ENCODE assay signal across 9 mouse cellular contexts in genomic region chr8:121218486-121218885, GRCm38 (mm10).
DNase-seq lines count a peak whose midpoint lies in the region; ATAC-seq and TF ChIP-seq lines count a peak whose summit lies in the region.
"Had no signal": no experiment of that assay in that cellular context is flagged by ENCODE, and none has a peak within 500 bp of the region (broad histone marks: within the 10 kb centered on the region; RNA-seq: fewer than 3 reads in every experiment).

No protein-coding gene starts in this region.

- peaks cover 17% of the 10 kb centered on the region for H3K27me3 ChIP-seq in kidney, embryonic 15.5 days
- H3K27me3 ChIP-seq in C2C12 (ENCODE audit: control insufficient read depth, insufficient read depth, insufficient read length) = no peaks in the 10 kb centered on the region

- H3ac ChIP-seq in C2C12 (ENCODE audit: control insufficient read depth, insufficient read length, low read depth) = no peak overlapping the region

- TF ChIP-seq CTCF in C2C12 (IDR thresholded peaks at IDR 0.05; ENCODE audit: control insufficient read depth, insufficient read depth, insufficient read length) = peak; percentile 30

- ATAC-seq in kidney, embryonic 15.5 days (replicated peaks; ENCODE audit: low FRiP score) = no peak

- peaks cover 30% of the 10 kb centered on the region for H3K4me1 ChIP-seq in kidney, embryonic 15.5 days

- 88% methylated on average over 3 of the region's 3 CpGs for WGBS in kidney, embryonic 15.5 days

- H3K79me3 ChIP-seq in C2C12 (ENCODE audit: low read depth) = no peaks in the 10 kb centered on the region

- H3K9me3 ChIP-seq in kidney, embryonic 15.5 days (replicated peaks) = 0 out of 2 replicates have a peak, but pooled peaks cover 6% of the 10 kb centered on the region
- H3K9me3 ChIP-seq: hindbrain, embryonic 15.5 days had no signal

- DNase-seq in kidney, adult 11 months = no peak
- DNase-seq in MEL-GATA-1-ER (ENCODE audit: extremely low read depth, low read depth) = peak; percentile 40
- peak; percentile 21 for DNase-seq in lung, postnatal 10 days
- DNase-seq in embryo, embryonic 10.5 days (ENCODE audit: low spot score) = no peak
- DNase-seq in gastrocnemius, adult 8-10 months (ENCODE audit: low spot score in 2 of 2) = no peak
- DNase-seq in adrenal gland, adult 2 months = no peak

- no peak overlapping the region for H3K9ac ChIP-seq in kidney, embryonic 15.5 days
- H3K9ac ChIP-seq: hindbrain, embryonic 15.5 days had no signal

- no peak overlapping the region for H3K4me2 ChIP-seq in kidney, embryonic 15.5 days
- H3K4me2 ChIP-seq: hindbrain, embryonic 15.5 days had no signal

- H3K4me3 ChIP-seq in kidney, embryonic 15.5 days (replicated peaks) = no peak overlapping the region
- H3K4me3 ChIP-seq in C2C12 (ENCODE audit: insufficient read depth, poor library complexity, severe bottlenecking) = no peak overlapping the region
- H3K4me3 ChIP-seq: hindbrain, embryonic 15.5 days had no signal

- H3K79me2 ChIP-seq in C2C12 (ENCODE audit: control insufficient read depth, insufficient read depth) = no peaks in the 10 kb centered on the region

- no peaks in the 10 kb centered on the region for H3K36me3 ChIP-seq in kidney, embryonic 15.5 days
- no peaks in the 10 kb centered on the region for H3K36me3 ChIP-seq in C2C12 (ENCODE audit: control insufficient read depth, insufficient read depth)
- H3K36me3 ChIP-seq: hindbrain, embryonic 15.5 days had no signal

- H3K27ac ChIP-seq in kidney, embryonic 15.5 days = peak overlapping the region; percentile 82
- H3K27ac ChIP-seq: hindbrain, embryonic 15.5 days had no signal

TF ChIP-seq in C2C12, 6 proteins besides CTCF, POLR2A, EP300 and RAD21:
- TF ChIP-seq USF1 (IDR thresholded peaks at IDR 0.05; ENCODE audit: low read depth) (no peak), MYOG (IDR thresholded peaks at IDR 0.05; ENCODE audit: control insufficient read depth, extremely low read depth, insufficient read length) (no peak), FOSL1 (IDR thresholded peaks at IDR 0.05; ENCODE audit: insufficient read depth, low read length, poor library complexity, severe bottlenecking) (no peak), MYOD1 (IDR thresholded peaks at IDR 0.05; ENCODE audit: control insufficient read depth, insufficient read length, low read depth) (no peak), CEBPB (IDR thresholded peaks at IDR 0.05; ENCODE audit: low read depth) (no peak), MAX (IDR thresholded peaks at IDR 0.05) (no peak)

Comparison
In these comparisons a context has a peak if more than half of its experiments do, and no peak if none do; other contexts are left out.
1. DNase-seq: peak in MEL-GATA-1-ER (single experiment) and lung, postnatal 10 days (single experiment); none in kidney, adult 11 months (single experiment), embryo, embryonic 10.5 days (single experiment), gastrocnemius, adult 8-10 months (0 of 2) and adrenal gland, adult 2 months (single experiment).